Mouse (Mus musculus) liver, embryonic 18 days (tissue): ENCODE data around the gene Mast1. TPM values are rescaled to one million over a fixed set of nuclear protein-coding genes. Genes with fewer than 3 reads are reported as not detected.

ENCODE experiments used
- polyA plus RNA-seq: library from polyadenylated mRNA; depleted of rRNA; stranded (reverse); fragments of >200 nt; gene quantifications from 2 replicates; pipeline ENCODE4 v1.2.3, GENCODE M21; 2012; rRNA removed

Mast1 gene
- 0.07 and 0.08 TPM in 2 replicates for polyA plus RNA-seq

GRCm38 (mm10) chr8:84936962-84937546 lies at the start of gene Mast1:
Gene Mast1, minus strand, starts transcription at chr8:84937359.

GRCm38 (mm10) chr8:84978248-84978940 lies 41.2 kb upstream of the Mast1 start, which contains the start of gene Junb:
Gene Junb, minus strand, starts transcription at chr8:84978718.

GRCm38 (mm10) chr8:84969241-84970134 lies 32.3 kb upstream of the Mast1 start, which contains the start of the genes Gm49661, Prdx2 and Rnaseh2a:
Gene Gm49661, minus strand, starts transcription at chr8:84969433.
Gene Prdx2, plus strand, starts transcription at chr8:84969587.
Gene Rnaseh2a, minus strand, starts transcription at chr8:84969767.

GRCm38 (mm10) chr8:84946528-84947240 lies 9.5 kb upstream of the Mast1 start, which contains the start of gene Rtbdn:
Gene Rtbdn, plus strand, starts transcription at chr8:84946991.

GRCm38 (mm10) chr8:84908421-84909161 lies 28.6 kb downstream of the Mast1 start, which contains the start of gene Dnase2a:
Gene Dnase2a, plus strand, starts transcription at chr8:84908560.

GRCm38 (mm10) chr8:84901752-84902151 lies 35.4 kb downstream of the Mast1 start, which contains the start of gene Klf1:
Gene Klf1, plus strand, starts transcription at chr8:84901928.

GRCm38 (mm10) chr8:84893709-84894134 lies 43.4 kb downstream of the Mast1 start, which contains the start of gene Gcdh:
Gene Gcdh, minus strand, starts transcription at chr8:84893921.

GRCm38 (mm10) chr8:84871376-84872308 lies 65.5 kb downstream of the Mast1 start, which contains the start of gene Syce2:
Gene Syce2, plus strand, starts transcription at chr8:84872111.

Other genes starting within 250 kb of the Mast1 start
- 12.1 and 13.7 TPM in 2 replicates for gene Nacc1, start 249.5 kb downstream of the Mast1 start, polyA plus RNA-seq
- 27.0 and 27.4 TPM in 2 replicates for gene Lyl1, start 235.9 kb downstream of the Mast1 start, polyA plus RNA-seq
- gene G430095P16Rik, start 214.4 kb downstream of the Mast1 start, polyA plus RNA-seq = 4.8 and 5.8 TPM in 2 replicates
- gene Nfix, start 137.0 kb downstream of the Mast1 start, polyA plus RNA-seq = 1.3 and 1.7 TPM in 2 replicates
- 1.9 and 2.0 TPM in 2 replicates for gene Dand5, start 114.5 kb downstream of the Mast1 start, polyA plus RNA-seq
- 25.2 and 27.4 TPM in 2 replicates for gene Gadd45gip1, start 105.8 kb downstream of the Mast1 start, polyA plus RNA-seq
- gene Rad23a, start 96.7 kb downstream of the Mast1 start, polyA plus RNA-seq = 108 and 113 TPM in 2 replicates
- 389 and 417 TPM in 2 replicates for gene Calr, start 90.4 kb downstream of the Mast1 start, polyA plus RNA-seq
- 37.4 and 40.3 TPM in 2 replicates for gene Farsa, start 80.4 kb downstream of the Mast1 start, polyA plus RNA-seq
- 11.5 and 11.9 TPM in 2 replicates for gene Syce2, start 65.2 kb downstream of the Mast1 start, polyA plus RNA-seq
- 84.3 and 97.5 TPM in 2 replicates for gene Gcdh, start 43.4 kb downstream of the Mast1 start, polyA plus RNA-seq
- 82.0 and 97.2 TPM in 2 replicates for gene Klf1, start 35.4 kb downstream of the Mast1 start, polyA plus RNA-seq
- gene Dnase2a, start 28.8 kb downstream of the Mast1 start, polyA plus RNA-seq = 12.9 and 13.0 TPM in 2 replicates
- not detected in 2 replicates for gene Rtbdn, start 9.6 kb upstream of the Mast1 start, polyA plus RNA-seq
- gene Gm49661, start 32.1 kb upstream of the Mast1 start, polyA plus RNA-seq = 0.58 TPM in 1 of 2 replicates, not detected in the other
- 467 and 538 TPM in 2 replicates for gene Prdx2, start 32.2 kb upstream of the Mast1 start, polyA plus RNA-seq
- gene Rnaseh2a, start 32.4 kb upstream of the Mast1 start, polyA plus RNA-seq = 37.4 and 40.1 TPM in 2 replicates
- 11.6 and 18.6 TPM in 2 replicates for gene Junb, start 41.4 kb upstream of the Mast1 start, polyA plus RNA-seq
- 10.3 and 12.2 TPM in 2 replicates for gene Hook2, start 53.2 kb upstream of the Mast1 start, polyA plus RNA-seq
- not detected in 2 replicates for gene Best2, start 77.2 kb upstream of the Mast1 start, polyA plus RNA-seq
- gene Asna1, start 87.9 kb upstream of the Mast1 start, polyA plus RNA-seq = 63.3 and 64.0 TPM in 2 replicates
- 83.5 and 105 TPM in 2 replicates for gene Trir, start 89.5 kb upstream of the Mast1 start, polyA plus RNA-seq
- gene Tnpo2, start 99.6 kb upstream of the Mast1 start, polyA plus RNA-seq = 18.0 and 21.4 TPM in 2 replicates
- gene Fbxw9, start 122.7 kb upstream of the Mast1 start, polyA plus RNA-seq = 11.8 and 12.7 TPM in 2 replicates
- 0.26 TPM in 1 of 2 replicates, not detected in the other for gene Gm5741, start 130.6 kb upstream of the Mast1 start, polyA plus RNA-seq
- gene Dhps, start 134.4 kb upstream of the Mast1 start, polyA plus RNA-seq = 17.8 and 18.4 TPM in 2 replicates
- 39.8 and 41.3 TPM in 2 replicates for gene Wdr83os, start 143.4 kb upstream of the Mast1 start, polyA plus RNA-seq
- gene Wdr83, start 143.9 kb upstream of the Mast1 start, polyA plus RNA-seq = 22.9 and 26.2 TPM in 2 replicates
- 41.9 and 48.3 TPM in 2 replicates for gene Man2b1, start 145.9 kb upstream of the Mast1 start, polyA plus RNA-seq
- gene Zfp791, start 185.7 kb upstream of the Mast1 start, polyA plus RNA-seq = 4.4 and 5.3 TPM in 2 replicates
- not detected in 2 replicates for gene Cks1brt, start 214.6 kb upstream of the Mast1 start, polyA plus RNA-seq